Mouse (Mus musculus): Measurements from ENCODE around the gene St3gal3.

The St3gal3 gene

GRCm38 (mm10) chr4:118134485-118135365, at the start of gene St3gal3:
TSS of gene St3gal3 (minus strand) at chr4:118134914.
- peak; percentile 100 for DNase-seq

- peak in 1 of 2 experiments; percentile 29 for DNase-seq
Measured at GRCm38 (mm10) chr4:118180301-118181080, 45.8 kb upstream of the St3gal3 start.

- DNase-seq: peak; percentile 92
Measured at GRCm38 (mm10) chr4:118179467-118180300, 45.0 kb upstream of the St3gal3 start, which contains the start of gene Kdm4a. TSS of gene Kdm4a (minus strand) at chr4:118180043.

GRCm38 (mm10) chr4:118178952-118179466, 44.3 kb upstream of the St3gal3 start:
- no peak for DNase-seq

GRCm38 (mm10) chr4:118172461-118172860, 37.7 kb upstream of the St3gal3 start:
- DNase-seq: no peak

GRCm38 (mm10) chr4:118171006-118171405, 36.3 kb upstream of the St3gal3 start:
- DNase-seq: peak in 1 of 2 experiments; percentile 43

- no peak for DNase-seq
Measured at GRCm38 (mm10) chr4:118162123-118162522, 27.4 kb upstream of the St3gal3 start.

GRCm38 (mm10) chr4:118157666-118158065, 23.0 kb upstream of the St3gal3 start:
- DNase-seq: no peak

GRCm38 (mm10) chr4:118156559-118156958, 21.8 kb upstream of the St3gal3 start:
- DNase-seq: peak; percentile 76 to 81

- DNase-seq: no peak
Measured at GRCm38 (mm10) chr4:118154889-118155288, 20.2 kb upstream of the St3gal3 start.

- DNase-seq: peak; percentile 96 to 97
Measured at GRCm38 (mm10) chr4:118152020-118152785, 17.5 kb upstream of the St3gal3 start.

- peak in 1 of 2 experiments; percentile 48 for DNase-seq
Measured at GRCm38 (mm10) chr4:118150804-118151203, 16.1 kb upstream of the St3gal3 start.

- peak; percentile 78 to 82 for DNase-seq
Measured at GRCm38 (mm10) chr4:118149956-118150680, 15.4 kb upstream of the St3gal3 start.

- DNase-seq: no peak
Measured at GRCm38 (mm10) chr4:118149055-118149576, 14.4 kb upstream of the St3gal3 start.

GRCm38 (mm10) chr4:118148317-118148687, 13.6 kb upstream of the St3gal3 start:
- DNase-seq: no peak

- DNase-seq: peak in 1 of 2 experiments; percentile 55
Measured at GRCm38 (mm10) chr4:118147547-118148316, 13.0 kb upstream of the St3gal3 start.

- peak in 1 of 2 experiments; percentile 28 for DNase-seq
Measured at GRCm38 (mm10) chr4:118147090-118147489, 12.4 kb upstream of the St3gal3 start.

GRCm38 (mm10) chr4:118144324-118144723, 9.6 kb upstream of the St3gal3 start:
- no peak for DNase-seq

- no peak for DNase-seq
Measured at GRCm38 (mm10) chr4:118143679-118144078, 9.0 kb upstream of the St3gal3 start.

- DNase-seq: peak in 1 of 2 experiments; percentile 49
Measured at GRCm38 (mm10) chr4:118141511-118141910, 6.8 kb upstream of the St3gal3 start.

Measured in cerebellum, postnatal 14 days (tissue).